Mouse (Mus musculus) G1E-ER4 (cell line): Measurements from ENCODE around the gene Etv6. TPM values are rescaled to one million over a fixed set of nuclear protein-coding genes. Genes with fewer than 3 reads are reported as not detected.

ENCODE experiments used
- GATA1 ChIP-seq: IDR thresholded peaks from one replicate; pipeline ENCODE4 v1.8.0; 2012; ENCODE audit warnings: low read length, inconsistent platforms
- polyA plus RNA-seq: library from polyadenylated mRNA; stranded (reverse); fragments of >175 nt; gene quantifications from 2 replicates; pipeline ENCODE4 v1.2.3, GENCODE M21; 2012

Etv6 gene
- polyA plus RNA-seq, 1 experiment, result 103 TPM

GRCm38 (mm10) chr6:134208180-134208952 is 172.9 kb downstream of the Etv6 start:
- TF ChIP-seq GATA1, result no peak

- TF ChIP-seq GATA1, result no peak
Measured at GRCm38 (mm10) chr6:134210675-134211457, 175.4 kb downstream of the Etv6 start.

- TF ChIP-seq GATA1, result no peak
Measured at GRCm38 (mm10) chr6:134211458-134211776, 175.9 kb downstream of the Etv6 start.

- no peak for TF ChIP-seq GATA1
Measured at GRCm38 (mm10) chr6:134217747-134218146, 182.2 kb downstream of the Etv6 start.

- TF ChIP-seq GATA1, result no peak
Measured at GRCm38 (mm10) chr6:134218441-134218840, 182.9 kb downstream of the Etv6 start.

GRCm38 (mm10) chr6:134219358-134219757 is 183.9 kb downstream of the Etv6 start:
- TF ChIP-seq GATA1, result no peak

GRCm38 (mm10) chr6:134220209-134220777 is 184.8 kb downstream of the Etv6 start:
- no peak for TF ChIP-seq GATA1

GRCm38 (mm10) chr6:134222248-134222929 is 186.9 kb downstream of the Etv6 start:
- no peak for TF ChIP-seq GATA1

GRCm38 (mm10) chr6:134225564-134225963 is 190.1 kb downstream of the Etv6 start:
- no peak for TF ChIP-seq GATA1

GRCm38 (mm10) chr6:134226349-134227169 is 191.1 kb downstream of the Etv6 start:
- no peak for TF ChIP-seq GATA1

- TF ChIP-seq GATA1, result no peak
Measured at GRCm38 (mm10) chr6:134236311-134236710, 200.8 kb downstream of the Etv6 start.

- no peak for TF ChIP-seq GATA1
Measured at GRCm38 (mm10) chr6:134238455-134238854, 203.0 kb downstream of the Etv6 start.

GRCm38 (mm10) chr6:134240988-134241387 is 205.5 kb downstream of the Etv6 start:
- TF ChIP-seq GATA1, result no peak

- no peak for TF ChIP-seq GATA1
Measured at GRCm38 (mm10) chr6:134243119-134243518, 207.6 kb downstream of the Etv6 start.

GRCm38 (mm10) chr6:134243546-134243945 is 208.0 kb downstream of the Etv6 start:
- TF ChIP-seq GATA1, result no peak
